In genomic region chr9:57959886-57960866, GRCm38 (mm10) we compare ENCODE assay signal across 28 mouse cellular contexts. TPM values are rescaled to one million over a fixed set of nuclear protein-coding genes. Genes with fewer than 3 reads are reported as not detected.
DNase-seq lines count a peak whose midpoint lies in the region; ATAC-seq and TF ChIP-seq lines count a peak whose summit lies in the region.
"Had no signal": no experiment of that assay in that cellular context is flagged by ENCODE, and none has a peak within 500 bp of the region (broad histone marks: within the 10 kb centered on the region; RNA-seq: fewer than 3 reads in every experiment).

No protein-coding gene starts in this region.

- no peaks in the 10 kb centered on the region for H3K27me3 ChIP-seq in intestine, embryonic 16.5 days (replicated peaks; ENCODE audit: control insufficient read depth, insufficient read depth, low read length)
- no peaks in the 10 kb centered on the region for H3K27me3 ChIP-seq in midbrain, embryonic 13.5 days
- H3K27me3 ChIP-seq: embryonic facial prominence, embryonic 12.5 days; heart, embryonic 12.5 days; neural tube, embryonic 12.5 days had no signal

- ATAC-seq in intestine, embryonic 16.5 days = no peak
- ATAC-seq in midbrain, embryonic 13.5 days = no peak
- ATAC-seq: activated CD4-positive, CD25-positive, alpha-beta regulatory T cell, adult 4 months; CD4-positive, CD25-positive, alpha-beta regulatory T cell, adult 4 months; forebrain, embryonic 14.5 days; hindbrain, embryonic 16.5 days; liver, embryonic 12.5 days; liver, postnatal 0 days had no signal

- intact Hi-C loops in heart, postnatal 36 days (cut with DNase I) = no loop called here

- H3K4me1 ChIP-seq in intestine, embryonic 16.5 days (ENCODE audit: control insufficient read depth, insufficient read depth, low read length) = peaks cover 12% of the 10 kb centered on the region
- no peaks in the 10 kb centered on the region; the same call in 1 of the 2 replicates for H3K4me1 ChIP-seq in midbrain, embryonic 13.5 days (replicated peaks)
- H3K4me1 ChIP-seq: embryonic facial prominence, embryonic 12.5 days; neural tube, embryonic 12.5 days had no signal

- TF ChIP-seq CTCF in layer of hippocampus, adult 2 months (conservative IDR thresholded peaks at IDR 0.05) = no peak

- H3K4me2 ChIP-seq in intestine, embryonic 16.5 days (ENCODE audit: low read depth, low read length) = no peak overlapping the region
- H3K4me2 ChIP-seq in midbrain, embryonic 13.5 days (replicated peaks) = no peak overlapping the region
- H3K4me2 ChIP-seq: embryonic facial prominence, embryonic 12.5 days; heart, embryonic 12.5 days; liver, embryonic 12.5 days; midbrain, embryonic 11.5 days; neural tube, embryonic 12.5 days had no signal

- peak; percentile 42 for DNase-seq in adrenal gland, adult 8-10 months
- DNase-seq in adrenal gland, adult 18-20 months (ENCODE audit: low spot score in 2 of 2) = no peak
- peak; percentile 92 for DNase-seq in heart, adult 11 months
- DNase-seq in heart, postnatal 36 days = no peak
- DNase-seq in layer of hippocampus, adult 2 months (ENCODE audit: low spot score in 2 of 2) = no peak
- DNase-seq in layer of hippocampus, postnatal 36 days = no peak
- DNase-seq: cerebellum, adult 8-10 months; embryo, embryonic 11 days; heart, postnatal 14 days; kidney, postnatal 14 days; left cerebral cortex, postnatal 4 days; liver, postnatal 0 days; lung, postnatal 36 days; thymus, adult 2 months; thymus, postnatal 36 days had no signal

- WGBS in intestine, embryonic 16.5 days = 82% methylated on average over 17 of the region's 17 CpGs
- WGBS in midbrain, embryonic 13.5 days = 91% methylated on average over 17 of the region's 17 CpGs

- no peaks in the 10 kb centered on the region for H3K36me3 ChIP-seq in intestine, embryonic 16.5 days (ENCODE audit: control insufficient read depth, insufficient read depth, low read length)
- H3K36me3 ChIP-seq in midbrain, embryonic 13.5 days = peaks cover 56% of the 10 kb centered on the region
- H3K36me3 ChIP-seq: embryonic facial prominence, embryonic 12.5 days; heart, embryonic 12.5 days; liver, embryonic 12.5 days had no signal

- no peaks in the 10 kb centered on the region for H3K9me3 ChIP-seq in intestine, embryonic 16.5 days (ENCODE audit: control insufficient read depth, low read length)
- H3K9me3 ChIP-seq in midbrain, embryonic 13.5 days = no peaks in the 10 kb centered on the region
- H3K9me3 ChIP-seq: embryonic facial prominence, embryonic 12.5 days; heart, embryonic 12.5 days; liver, embryonic 12.5 days; neural tube, embryonic 12.5 days had no signal

- H3K4me3 ChIP-seq in layer of hippocampus, adult 2 months = no peak overlapping the region
- H3K4me3 ChIP-seq in intestine, embryonic 16.5 days (ENCODE audit: low read length) = no peak overlapping the region
- H3K4me3 ChIP-seq in midbrain, embryonic 13.5 days (replicated peaks) = no peak overlapping the region
- H3K4me3 ChIP-seq: embryonic facial prominence, embryonic 12.5 days; heart, embryonic 12.5 days; liver, embryonic 12.5 days; myocyte; neural tube, embryonic 12.5 days had no signal

- 0 out of 2 replicates have a peak overlapping the region, but pooled peaks have one; percentile 8 for H3K9ac ChIP-seq in intestine, embryonic 16.5 days (ENCODE audit: low read depth, low read length)
- H3K9ac ChIP-seq in midbrain, embryonic 13.5 days (replicated peaks) = no peak overlapping the region
- H3K9ac ChIP-seq: embryonic facial prominence, embryonic 12.5 days; heart, embryonic 12.5 days; liver, embryonic 12.5 days; liver, postnatal 0 days; neural tube, embryonic 12.5 days had no signal

- H3K27ac ChIP-seq in layer of hippocampus, adult 2 months = peak overlapping the region; percentile 68
- no peak overlapping the region for H3K27ac ChIP-seq in intestine, embryonic 16.5 days (ENCODE audit: low read length)
- H3K27ac ChIP-seq in midbrain, embryonic 13.5 days = no peak overlapping the region
- H3K27ac ChIP-seq: embryonic facial prominence, embryonic 12.5 days; liver, embryonic 12.5 days; neural tube, embryonic 12.5 days had no signal

RNA-seq across cellular contexts. Expression of gene Sema7a, which starts 20.3 kb away (rescaled TPM):
- total RNA-seq in adrenal gland, adult 8-10 months (2022) = 10 to 100 TPM in 3 of 4 experiments, 1 to 10 TPM in 1; 9.5 to 23.8 (median 17.6) TPM
- 10 to 100 TPM; 10.4 to 21.1 TPM for total RNA-seq in adrenal gland, adult 18-20 months (2021)
- total RNA-seq in heart, postnatal 36 days (2021) = 10 to 100 TPM; 20.0 to 20.8 TPM
- 100 to 1,000 TPM in 1 of 2 experiments, 10 to 100 TPM in 1; 94.4 to 102 TPM for total RNA-seq in layer of hippocampus, adult 2 months (2021)
- 10 to 100 TPM; 87.3 to 90.3 TPM for total RNA-seq in layer of hippocampus, postnatal 36 days (2021)
- polyA plus RNA-seq in intestine, embryonic 16.5 days (2015; fragmentation: Nextera tagmentation; extraction: Ambion mirVana) = 0.54 and 0.72 TPM in 2 replicates
- polyA plus RNA-seq in midbrain, embryonic 13.5 days (2015; fragmentation: Nextera tagmentation; extraction: Ambion mirVana) = 1.9 and 2.7 TPM in 2 replicates
- polyA plus RNA-seq: CD4-positive, CD25-positive, alpha-beta regulatory T cell, adult 4 months; liver, embryonic 12.5 days; liver, postnatal 0 days had no signal

RNA-seq across cellular contexts. Expression of gene Cyp11a1, which starts 46.0 kb away (rescaled TPM):
- total RNA-seq in adrenal gland, adult 8-10 months (2022) = 1,000 to 10,000 TPM; 7,138 to 8,839 (median 8,155) TPM
- 1,000 to 10,000 TPM; 6,431 to 6,741 TPM for total RNA-seq in adrenal gland, adult 18-20 months (2021)
- total RNA-seq in heart, postnatal 36 days (2021) = under 1 TPM; 0.16 to 0.22 TPM
- 1 to 10 TPM in 1 of 2 experiments, under 1 TPM in 1; 0.79 to 1.7 TPM for total RNA-seq in layer of hippocampus, adult 2 months (2021)
- total RNA-seq in layer of hippocampus, postnatal 36 days (2021) = 1 to 10 TPM; 1.5 to 2.0 TPM
- polyA plus RNA-seq in intestine, embryonic 16.5 days (2015; fragmentation: Nextera tagmentation; extraction: Ambion mirVana) = 6.4 and 22.4 TPM in 2 replicates
- 0.30 and 0.38 TPM in 2 replicates for polyA plus RNA-seq in midbrain, embryonic 13.5 days (2015; fragmentation: Nextera tagmentation; extraction: Ambion mirVana)
- polyA plus RNA-seq: activated CD4-positive, CD25-positive, alpha-beta regulatory T cell, adult 4 months; CD4-positive, CD25-positive, alpha-beta regulatory T cell, adult 4 months; heart, embryonic 12.5 days; hindbrain, embryonic 11.5 days; midbrain, embryonic 11.5 days; neural tube, embryonic 12.5 days had no signal

RNA-seq across cellular contexts. Expression of gene Ubl7, which starts 49.4 kb away (rescaled TPM):
- total RNA-seq in adrenal gland, adult 8-10 months (2022) = 10 to 100 TPM; 85.6 to 97.1 (median 88.7) TPM
- 10 to 100 TPM; 66.7 to 73.4 TPM for total RNA-seq in adrenal gland, adult 18-20 months (2021)
- 10 to 100 TPM; 78.9 to 82.4 TPM for total RNA-seq in heart, postnatal 36 days (2021)
- 10 to 100 TPM; 98.5 to 98.7 TPM for total RNA-seq in layer of hippocampus, adult 2 months (2021)
- 100 to 1,000 TPM in 1 of 2 experiments, 10 to 100 TPM in 1; 94.3 to 102 TPM for total RNA-seq in layer of hippocampus, postnatal 36 days (2021)
- polyA plus RNA-seq in intestine, embryonic 16.5 days (2015; fragmentation: Nextera tagmentation; extraction: Ambion mirVana) = 91.3 and 91.6 TPM in 2 replicates
- polyA plus RNA-seq in midbrain, embryonic 13.5 days (2015; fragmentation: Nextera tagmentation; extraction: Ambion mirVana) = 169 and 170 TPM in 2 replicates

Comparison
In these comparisons a context has a peak if more than half of its experiments do, and no peak if none do; other contexts are left out.
1. DNase-seq: peak in adrenal gland, adult 8-10 months (single experiment) and heart, adult 11 months (single experiment); none in adrenal gland, adult 18-20 months (0 of 2), heart, postnatal 36 days (0 of 2), layer of hippocampus, adult 2 months (0 of 2) and layer of hippocampus, postnatal 36 days (0 of 2).
2. RNA of gene Cyp11a1, which starts 46.0 kb away (total RNA-seq): 7,138 to 8,839 TPM in adrenal gland, adult 8-10 months and 6,431 to 6,741 TPM in adrenal gland, adult 18-20 months; 1.5 to 2.0 TPM in layer of hippocampus, postnatal 36 days, 0.79 to 1.7 TPM in layer of hippocampus, adult 2 months and 0.16 to 0.22 TPM in heart, postnatal 36 days; every median in the first group is over 1,000 times any median in the second.